Mouse (Mus musculus): Measurements from ENCODE around the gene Btbd6. TPM values are rescaled to one million over a fixed set of nuclear protein-coding genes. Genes with fewer than 3 reads are reported as not detected.

Btbd6 gene
- polyA plus RNA-seq, 1 experiment from 2014 or later = 19.5 TPM

Other genes starting within 250 kb of the Btbd6 start
- 11.6 and 12.6 TPM in 2 replicates for gene Pld4, start 215.8 kb upstream of the Btbd6 start, polyA plus RNA-seq (2015; fragmentation: Nextera tagmentation; extraction: Ambion mirVana)
- gene Ahnak2, start 173.8 kb upstream of the Btbd6 start, polyA plus RNA-seq (2015; fragmentation: Nextera tagmentation; extraction: Ambion mirVana) = 2.3 and 3.0 TPM in 2 replicates
- 3.7 and 4.6 TPM in 2 replicates for gene Clba1, start 167.5 kb upstream of the Btbd6 start, polyA plus RNA-seq (2015; fragmentation: Nextera tagmentation; extraction: Ambion mirVana)
- gene Cdca4, start 147.1 kb upstream of the Btbd6 start, polyA plus RNA-seq (2015; fragmentation: Nextera tagmentation; extraction: Ambion mirVana) = 87.6 and 88.0 TPM in 2 replicates
- gene Gpr132, start 108.3 kb upstream of the Btbd6 start, polyA plus RNA-seq (2015; fragmentation: Nextera tagmentation; extraction: Ambion mirVana) = 0.24 and 0.40 TPM in 2 replicates
- gene Jag2, start 46.7 kb upstream of the Btbd6 start, polyA plus RNA-seq (2015; fragmentation: Nextera tagmentation; extraction: Ambion mirVana) = 3.7 and 4.1 TPM in 2 replicates
- gene Nudt14, start 34.4 kb upstream of the Btbd6 start, polyA plus RNA-seq (2015; fragmentation: Nextera tagmentation; extraction: Ambion mirVana) = 91.3 and 94.7 TPM in 2 replicates
- gene Brf1, start 24.2 kb downstream of the Btbd6 start, polyA plus RNA-seq (2015; fragmentation: Nextera tagmentation; extraction: Ambion mirVana) = 45.8 and 49.8 TPM in 2 replicates
- gene Pacs2, start 38.0 kb downstream of the Btbd6 start, polyA plus RNA-seq (2015; fragmentation: Nextera tagmentation; extraction: Ambion mirVana) = 11.7 and 12.1 TPM in 2 replicates
- gene Tex22, start 98.0 kb downstream of the Btbd6 start, polyA plus RNA-seq (2015; fragmentation: Nextera tagmentation; extraction: Ambion mirVana) = not detected in 2 replicates
- gene Mta1, start 121.8 kb downstream of the Btbd6 start, polyA plus RNA-seq (2015; fragmentation: Nextera tagmentation; extraction: Ambion mirVana) = 11.3 and 11.5 TPM in 2 replicates
- gene Crip2, start 163.8 kb downstream of the Btbd6 start, polyA plus RNA-seq (2015; fragmentation: Nextera tagmentation; extraction: Ambion mirVana) = 122 and 130 TPM in 2 replicates
- 426 and 430 TPM in 2 replicates for gene Crip1, start 169.8 kb downstream of the Btbd6 start, polyA plus RNA-seq (2015; fragmentation: Nextera tagmentation; extraction: Ambion mirVana)
- 25.3 and 25.5 TPM in 2 replicates for gene Tedc1, start 179.9 kb downstream of the Btbd6 start, polyA plus RNA-seq (2015; fragmentation: Nextera tagmentation; extraction: Ambion mirVana)
- 6.7 and 7.5 TPM in 2 replicates for gene Tmem121, start 209.4 kb downstream of the Btbd6 start, polyA plus RNA-seq (2015; fragmentation: Nextera tagmentation; extraction: Ambion mirVana)

Data from intestine, embryonic 15.5 days (tissue).